19 mouse cellular contexts compared by ENCODE assay signal in the genomic region with DNA sequence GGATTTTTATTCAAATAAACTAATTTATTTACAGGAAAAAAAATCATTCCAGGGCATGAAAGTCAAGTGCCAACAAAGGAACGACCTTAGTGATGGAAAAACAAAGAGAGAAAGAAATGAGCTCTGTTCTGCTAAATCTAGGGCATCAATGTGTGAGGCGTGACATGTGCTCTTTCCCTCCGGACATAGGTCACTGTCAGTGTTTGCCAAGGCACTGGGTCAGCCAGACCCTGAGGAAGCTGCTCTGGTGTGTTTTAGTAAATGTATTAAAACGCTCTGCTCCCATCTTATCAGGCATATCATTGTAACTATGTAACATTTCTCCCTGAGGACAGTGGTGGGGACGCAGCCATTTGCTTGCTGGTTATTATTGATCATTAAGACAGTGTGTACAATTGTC.
"Had no signal": no experiment of that assay in that cellular context is flagged by ENCODE, and none has a peak within 500 bp of the region (broad histone marks: within the 10 kb centered on the region; RNA-seq: fewer than 3 reads in every experiment).

No protein-coding gene starts in this region.

- H3K4me2 ChIP-seq: limb, embryonic 13.5 days; liver, embryonic 11.5 days; liver, embryonic 15.5 days; midbrain, embryonic 12.5 days; midbrain, embryonic 15.5 days; neural tube, embryonic 13.5 days had no signal

- H3K36me3 ChIP-seq: limb, embryonic 10.5 days; limb, embryonic 13.5 days; liver, embryonic 15.5 days; midbrain, embryonic 12.5 days; midbrain, embryonic 15.5 days; neural tube, embryonic 13.5 days had no signal

- H3K27me3 ChIP-seq: limb, embryonic 13.5 days; liver, embryonic 15.5 days; midbrain, embryonic 12.5 days; midbrain, embryonic 15.5 days; neural tube, embryonic 13.5 days had no signal

- H3K9me3 ChIP-seq: limb, embryonic 10.5 days; limb, embryonic 13.5 days; liver, embryonic 15.5 days; midbrain, embryonic 12.5 days; midbrain, embryonic 15.5 days; neural tube, embryonic 13.5 days had no signal

- ATAC-seq: midbrain, embryonic 15.5 days had no signal

- H3K4me3 ChIP-seq: layer of hippocampus, adult 2 months; limb, embryonic 10.5 days; limb, embryonic 13.5 days; liver, embryonic 15.5 days; midbrain, embryonic 12.5 days; midbrain, embryonic 15.5 days; myocyte; neural tube, embryonic 13.5 days had no signal

- H3K27ac ChIP-seq: layer of hippocampus, adult 2 months; limb, embryonic 13.5 days; liver, embryonic 15.5 days; midbrain, embryonic 12.5 days; midbrain, embryonic 15.5 days; neural tube, embryonic 13.5 days had no signal

- DNase-seq: kidney, adult 11 months; kidney, adult 9 months; kidney, postnatal 25 days; layer of hippocampus, adult 9-11 months; lung, adult 2 months; lung, postnatal 14 days; lung, postnatal 4 days; right cerebral cortex, postnatal 25 days; thymus, adult 18-20 months; thymus, postnatal 36 days had no signal

- H3K4me1 ChIP-seq: liver, embryonic 15.5 days; neural tube, embryonic 13.5 days had no signal

- H3K9ac ChIP-seq: limb, embryonic 13.5 days; liver, embryonic 15.5 days; midbrain, embryonic 15.5 days; neural tube, embryonic 13.5 days had no signal
